Mouse (Mus musculus): ENCODE results near the gene Tcte2.

- TF ChIP-seq CTCF (conservative IDR thresholded peaks at IDR 0.05; ENCODE audit: insufficient read depth, insufficient read length, low read depth, low read length): no peak
- TF ChIP-seq POLR2A (IDR thresholded peaks at IDR 0.05; ENCODE audit: low read depth, low read length): no peak
These were observed 49.5 kb downstream of the Tcte2 start for GRCm38 (mm10) chr17:13712116-13712515.
